ENCODE assay signal across 39 mouse cellular contexts in genomic region chr1:170186531-170186930, GRCm38 (mm10). TPM values are rescaled to one million over a fixed set of nuclear protein-coding genes. Genes with fewer than 3 reads are reported as not detected.
DNase-seq lines count a peak whose midpoint lies in the region; ATAC-seq and TF ChIP-seq lines count a peak whose summit lies in the region.
"Had no signal": no experiment of that assay in that cellular context is flagged by ENCODE, and none has a peak within 500 bp of the region (broad histone marks: within the 10 kb centered on the region; RNA-seq: fewer than 3 reads in every experiment).

No protein-coding gene starts in this region.

- peak; percentile 42 for ATAC-seq in forebrain, postnatal 0 days
- no peak for ATAC-seq in forebrain, embryonic 16.5 days
- no peak for ATAC-seq in midbrain, embryonic 11.5 days (ENCODE audit: low FRiP score)
- no peak for ATAC-seq in midbrain, postnatal 0 days (ENCODE audit: low FRiP score)
- ATAC-seq: forebrain, embryonic 14.5 days; inflammation-experienced regulatory T-cells, adult 6 months; midbrain, embryonic 15.5 days had no signal

- TF ChIP-seq CTCF in forebrain, postnatal 0 days (IDR thresholded peaks at IDR 0.05; ENCODE audit: low read depth) = no peak
- no peak for TF ChIP-seq CTCF in layer of hippocampus, adult 2 months (conservative IDR thresholded peaks at IDR 0.05)
- TF ChIP-seq CTCF in midbrain, postnatal 0 days (IDR thresholded peaks at IDR 0.05) = no peak

- H3K27me3 ChIP-seq in forebrain, postnatal 0 days (ENCODE audit: insufficient read depth, low read length) = no peaks in the 10 kb centered on the region
- no peaks in the 10 kb centered on the region for H3K27me3 ChIP-seq in forebrain, embryonic 16.5 days (replicated peaks; ENCODE audit: control insufficient read depth, insufficient read depth, low read length)
- H3K27me3 ChIP-seq in midbrain, embryonic 11.5 days (ENCODE audit: control insufficient read depth, insufficient read depth, low read length) = no peaks in the 10 kb centered on the region
- no peaks in the 10 kb centered on the region for H3K27me3 ChIP-seq in midbrain, postnatal 0 days (ENCODE audit: insufficient read depth, low read length)
- H3K27me3 ChIP-seq: CH12.LX; embryonic facial prominence, embryonic 12.5 days; hindbrain, embryonic 15.5 days; kidney, embryonic 15.5 days; limb, embryonic 12.5 days; liver, embryonic 15.5 days; midbrain, embryonic 15.5 days had no signal

- H3K4me2 ChIP-seq in forebrain, postnatal 0 days (ENCODE audit: low read depth) = no peak overlapping the region
- H3K4me2 ChIP-seq in forebrain, embryonic 16.5 days (ENCODE audit: low read length) = no peak overlapping the region
- no peak overlapping the region for H3K4me2 ChIP-seq in midbrain, embryonic 11.5 days
- H3K4me2 ChIP-seq in midbrain, postnatal 0 days (ENCODE audit: low read depth, low read length, poor library complexity, severe bottlenecking) = no peak overlapping the region
- H3K4me2 ChIP-seq: embryonic facial prominence, embryonic 12.5 days; hindbrain, embryonic 15.5 days; kidney, embryonic 15.5 days; limb, embryonic 12.5 days; liver, embryonic 15.5 days; lung, embryonic 14.5 days; midbrain, embryonic 15.5 days had no signal

- peak overlapping the region; percentile 64 for H3K27ac ChIP-seq in forebrain, postnatal 0 days (ENCODE audit: low read depth, low read length)
- H3K27ac ChIP-seq in forebrain, embryonic 16.5 days (ENCODE audit: low read length) = no peak overlapping the region
- H3K27ac ChIP-seq in layer of hippocampus, adult 2 months = peak overlapping the region; percentile 54
- H3K27ac ChIP-seq in midbrain, embryonic 11.5 days (ENCODE audit: low read depth, low read length) = no peak overlapping the region
- H3K27ac ChIP-seq in midbrain, postnatal 0 days (ENCODE audit: low read depth, low read length) = no peak overlapping the region
- H3K27ac ChIP-seq: embryonic facial prominence, embryonic 12.5 days; hindbrain, embryonic 10.5 days; hindbrain, embryonic 15.5 days; kidney, embryonic 15.5 days; limb, embryonic 12.5 days; liver, embryonic 15.5 days; midbrain, embryonic 15.5 days had no signal

- no peak overlapping the region for H3K4me3 ChIP-seq in forebrain, postnatal 0 days (ENCODE audit: low read depth, low read length)
- no peak overlapping the region for H3K4me3 ChIP-seq in forebrain, embryonic 16.5 days (replicated peaks; ENCODE audit: low read length)
- no peak overlapping the region for H3K4me3 ChIP-seq in layer of hippocampus, adult 2 months
- H3K4me3 ChIP-seq in midbrain, embryonic 11.5 days (ENCODE audit: low read depth, low read length) = no peak overlapping the region
- H3K4me3 ChIP-seq in midbrain, postnatal 0 days (ENCODE audit: low read depth, low read length) = no peak overlapping the region
- H3K4me3 ChIP-seq: embryonic facial prominence, embryonic 12.5 days; hindbrain, embryonic 10.5 days; hindbrain, embryonic 15.5 days; kidney, embryonic 15.5 days; limb, embryonic 12.5 days; liver, embryonic 15.5 days; midbrain, embryonic 15.5 days had no signal

- no peaks in the 10 kb centered on the region for H3K36me3 ChIP-seq in forebrain, postnatal 0 days (ENCODE audit: insufficient read depth)
- H3K36me3 ChIP-seq in forebrain, embryonic 16.5 days (ENCODE audit: control insufficient read depth, insufficient read depth) = no peaks in the 10 kb centered on the region
- no peaks in the 10 kb centered on the region for H3K36me3 ChIP-seq in midbrain, embryonic 11.5 days (ENCODE audit: control insufficient read depth, insufficient read depth, low read length)
- H3K36me3 ChIP-seq in midbrain, postnatal 0 days (ENCODE audit: insufficient read depth, low read length) = no peaks in the 10 kb centered on the region
- H3K36me3 ChIP-seq: hindbrain, embryonic 15.5 days; kidney, embryonic 15.5 days; liver, embryonic 15.5 days; midbrain, embryonic 15.5 days had no signal

- peak; percentile 31 for DNase-seq in forebrain, postnatal 0 days
- peak in 1 of 2 experiments; percentile 46 for DNase-seq in layer of hippocampus, adult 2 months (ENCODE audit: low spot score in 2 of 2)
- DNase-seq in layer of hippocampus, postnatal 25 days (ENCODE audit: extremely low spot score in 1 of 2, low spot score in 1 of 2) = no peak
- DNase-seq in midbrain, embryonic 11.5 days (ENCODE audit: low spot score, missing footprints) = peak; percentile 54
- no peak for DNase-seq in midbrain, postnatal 0 days (ENCODE audit: low spot score)
- peak; percentile 9 to 26 for DNase-seq in left cerebral cortex, postnatal 36 days (ENCODE audit: low spot score in 2 of 2)
- no peak for DNase-seq in cerebellum, postnatal 4 days (ENCODE audit: low spot score in 2 of 2)
- DNase-seq: adrenal gland, adult 8-10 months; cerebellum, adult 8-10 months; cerebellum, postnatal 25 days; embryo, embryonic 11 days; heart, postnatal 14 days; kidney, adult 18-20 months; kidney, postnatal 25 days; lung, embryonic 14.5 days; lung, postnatal 14 days had no signal

- H3K4me1 ChIP-seq in forebrain, postnatal 0 days (ENCODE audit: insufficient read depth) = no peaks in the 10 kb centered on the region
- H3K4me1 ChIP-seq in forebrain, embryonic 16.5 days (replicated peaks; ENCODE audit: control insufficient read depth, insufficient read depth, low read length) = no peaks in the 10 kb centered on the region
- no peaks in the 10 kb centered on the region for H3K4me1 ChIP-seq in midbrain, embryonic 11.5 days (ENCODE audit: control insufficient read depth, insufficient read depth, low read length)
- H3K4me1 ChIP-seq in midbrain, postnatal 0 days (ENCODE audit: insufficient read depth, low read length) = no peaks in the 10 kb centered on the region
- H3K4me1 ChIP-seq: embryonic facial prominence, embryonic 12.5 days; hindbrain, embryonic 10.5 days; hindbrain, embryonic 15.5 days; limb, embryonic 12.5 days; liver, embryonic 15.5 days; midbrain, embryonic 15.5 days had no signal

- 72% methylated on average over 5 of the region's 5 CpGs for WGBS in forebrain, postnatal 0 days
- WGBS in forebrain, embryonic 16.5 days = 84% methylated on average over 5 of the region's 5 CpGs
- 88% methylated on average over 5 of the region's 5 CpGs for WGBS in midbrain, embryonic 11.5 days
- WGBS in midbrain, postnatal 0 days = 79% methylated on average over 5 of the region's 5 CpGs

- H3K9ac ChIP-seq in forebrain, postnatal 0 days = no peak overlapping the region
- no peak overlapping the region for H3K9ac ChIP-seq in forebrain, embryonic 16.5 days (replicated peaks; ENCODE audit: low read depth, low read length)
- no peak overlapping the region for H3K9ac ChIP-seq in midbrain, embryonic 11.5 days (ENCODE audit: low read length)
- no peak overlapping the region for H3K9ac ChIP-seq in midbrain, postnatal 0 days (replicated peaks; ENCODE audit: low read length, poor library complexity, severe bottlenecking)
- H3K9ac ChIP-seq: embryonic facial prominence, embryonic 12.5 days; hindbrain, embryonic 15.5 days; kidney, embryonic 15.5 days; limb, embryonic 12.5 days; liver, embryonic 15.5 days; lung, embryonic 14.5 days; midbrain, embryonic 15.5 days had no signal

- H3K9me3 ChIP-seq in forebrain, postnatal 0 days (ENCODE audit: low read length) = no peaks in the 10 kb centered on the region
- H3K9me3 ChIP-seq in forebrain, embryonic 16.5 days (ENCODE audit: control insufficient read depth, low read length) = no peaks in the 10 kb centered on the region
- no peaks in the 10 kb centered on the region for H3K9me3 ChIP-seq in midbrain, embryonic 11.5 days (ENCODE audit: control insufficient read depth, low read length)
- no peaks in the 10 kb centered on the region for H3K9me3 ChIP-seq in midbrain, postnatal 0 days (ENCODE audit: low read length)
- H3K9me3 ChIP-seq: embryonic facial prominence, embryonic 12.5 days; hindbrain, embryonic 10.5 days; hindbrain, embryonic 15.5 days; kidney, embryonic 15.5 days; limb, embryonic 12.5 days; liver, embryonic 15.5 days; midbrain, embryonic 15.5 days had no signal

- intact Hi-C loops in left cerebral cortex, postnatal 36 days (cut with DNase I) = no loop called here

RNA-seq across cellular contexts. Expression of gene Uap1, which starts 11.8 kb away (rescaled TPM):
- 47.6 and 48.5 TPM in 2 replicates for total RNA-seq in forebrain, postnatal 0 days (2014; rRNA removed)
- polyA plus RNA-seq in forebrain, postnatal 0 days (2015; fragmentation: Nextera tagmentation; extraction: Ambion mirVana) = 49.0 and 58.0 TPM in 2 replicates
- polyA plus RNA-seq in forebrain, embryonic 16.5 days (2015; fragmentation: Nextera tagmentation; extraction: Ambion mirVana) = 56.6 and 57.9 TPM in 2 replicates
- 10 to 100 TPM; 51.4 to 56.0 TPM for total RNA-seq in layer of hippocampus, adult 2 months (2021)
- total RNA-seq in layer of hippocampus, postnatal 25 days (2021) = 10 to 100 TPM; 53.0 to 60.0 TPM
- 61.7 and 67.7 TPM in 2 replicates for polyA plus RNA-seq in midbrain, embryonic 11.5 days (2014; fragmentation: Nextera tagmentation; extraction: Ambion mirVana)
- 38.6 and 52.8 TPM in 2 replicates for total RNA-seq in midbrain, postnatal 0 days (2014; rRNA removed)
- polyA plus RNA-seq in midbrain, postnatal 0 days (2015; fragmentation: Nextera tagmentation; extraction: Ambion mirVana) = 55.8 and 59.0 TPM in 2 replicates
- total RNA-seq in left cerebral cortex, postnatal 36 days (2021) = 10 to 100 TPM; 62.7 to 63.2 TPM

RNA-seq across cellular contexts. Expression of gene Uhmk1, which starts 28.7 kb away (rescaled TPM):
- total RNA-seq in forebrain, postnatal 0 days (2014; rRNA removed) = 34.5 and 44.1 TPM in 2 replicates
- 4.7 and 6.8 TPM in 2 replicates for polyA plus RNA-seq in forebrain, postnatal 0 days (2015; fragmentation: Nextera tagmentation; extraction: Ambion mirVana)
- polyA plus RNA-seq in forebrain, embryonic 16.5 days (2015; fragmentation: Nextera tagmentation; extraction: Ambion mirVana) = 8.1 and 8.4 TPM in 2 replicates
- total RNA-seq in layer of hippocampus, adult 2 months (2021) = 100 to 1,000 TPM; 142 to 143 TPM
- total RNA-seq in layer of hippocampus, postnatal 25 days (2021) = 100 to 1,000 TPM; 144 to 145 TPM
- 16.3 and 17.4 TPM in 2 replicates for polyA plus RNA-seq in midbrain, embryonic 11.5 days (2014; fragmentation: Nextera tagmentation; extraction: Ambion mirVana)
- 46.4 and 57.3 TPM in 2 replicates for total RNA-seq in midbrain, postnatal 0 days (2014; rRNA removed)
- polyA plus RNA-seq in midbrain, postnatal 0 days (2015; fragmentation: Nextera tagmentation; extraction: Ambion mirVana) = 7.2 and 8.2 TPM in 2 replicates
- 100 to 1,000 TPM; 135 to 137 TPM for total RNA-seq in left cerebral cortex, postnatal 36 days (2021)

RNA-seq across cellular contexts. Expression of gene Sh2d1b2, which starts 46.0 kb away (rescaled TPM):
- not detected in 2 replicates for total RNA-seq in forebrain, postnatal 0 days (2014; rRNA removed)
- polyA plus RNA-seq in forebrain, postnatal 0 days (2015; fragmentation: Nextera tagmentation; extraction: Ambion mirVana) = not detected in 2 replicates
- polyA plus RNA-seq in forebrain, embryonic 16.5 days (2015; fragmentation: Nextera tagmentation; extraction: Ambion mirVana) = 0.08 TPM in 1 of 2 replicates, not detected in the other
- total RNA-seq in layer of hippocampus, adult 2 months (2021) = not detected
- not detected for total RNA-seq in layer of hippocampus, postnatal 25 days (2021)
- polyA plus RNA-seq in midbrain, embryonic 11.5 days (2014; fragmentation: Nextera tagmentation; extraction: Ambion mirVana) = not detected in 2 replicates
- total RNA-seq in midbrain, postnatal 0 days (2014; rRNA removed) = 0.11 TPM in 1 of 2 replicates, not detected in the other
- polyA plus RNA-seq in midbrain, postnatal 0 days (2015; fragmentation: Nextera tagmentation; extraction: Ambion mirVana) = not detected in 2 replicates
- not detected for total RNA-seq in left cerebral cortex, postnatal 36 days (2021)
- total RNA-seq: adrenal gland, adult 8-10 months; adrenal gland, postnatal 4 days; ES-E14; gastrocnemius, adult 8-10 months; gastrocnemius, postnatal 4 days; heart, adult 8-10 months; heart, postnatal 14 days; layer of hippocampus, adult 18-20 months; left cerebral cortex, adult 8-10 months; liver, adult 2 months; neutrophil, adult 5-6 weeks had no signal
- polyA plus RNA-seq: embryonic facial prominence, embryonic 12.5 days; forebrain, embryonic 14.5 days; heart, embryonic 14.5 days; hindbrain, embryonic 10.5 days; hindbrain, embryonic 15.5 days; inflammation-experienced regulatory T-cells, adult 6 months; kidney, embryonic 15.5 days; limb, embryonic 12.5 days; liver, adult 2 months; liver, embryonic 15.5 days; lung, embryonic 14.5 days; midbrain, embryonic 15.5 days; neural tube, embryonic 11.5 days; testis, adult 2 months had no signal

Comparison
In these comparisons a context has a peak if more than half of its experiments do, and no peak if none do; other contexts are left out.
1. DNase-seq: peak in forebrain, postnatal 0 days (single experiment), midbrain, embryonic 11.5 days (single experiment) and left cerebral cortex, postnatal 36 days (2 of 2); none in layer of hippocampus, postnatal 25 days (0 of 2), midbrain, postnatal 0 days (single experiment) and cerebellum, postnatal 4 days (0 of 2).
2. H3K27ac ChIP-seq: peak in forebrain, postnatal 0 days (single experiment) and layer of hippocampus, adult 2 months (single experiment); none in forebrain, embryonic 16.5 days (single experiment), midbrain, embryonic 11.5 days (single experiment) and midbrain, postnatal 0 days (single experiment).